Mouse (Mus musculus) left cerebral cortex, adult 8-10 months (tissue): ENCODE results near the gene Ybx2. TPM values are rescaled to one million over a fixed set of nuclear protein-coding genes. Genes with fewer than 3 reads are reported as not detected.

Experiments used
- DNase-seq, 2 experiments: peaks; one replicate each; pipeline ENCODE4 v3.0.0; 2022; ENCODE audit warnings: low spot score in 2 of 2
- total RNA-seq, 4 experiments: library from RNA; stranded (reverse); gene quantifications; 2 replicates each; pipeline ENCODE4 v1.2.4; 2022

Ybx2 gene
- total RNA-seq, 4 experiments from 2014 or later, result 5.1 to 9.6 (median 6.1) TPM

GRCm38 (mm10) chr11:69961841-69962240 is 26.2 kb downstream of the Ybx2 start:
- no peak for DNase-seq

GRCm38 (mm10) chr11:69964650-69965270 is 29.2 kb downstream of the Ybx2 start, which contains the start of gene Cldn7:
Gene Cldn7, plus strand, starts transcription at chr11:69964779.
- no peak for DNase-seq

- DNase-seq, result no peak
These were observed 29.8 kb downstream of the Ybx2 start for GRCm38 (mm10) chr11:69965271-69966005.

GRCm38 (mm10) chr11:69966006-69966859 is 30.6 kb downstream of the Ybx2 start:
- no peak for DNase-seq

GRCm38 (mm10) chr11:69966860-69967517 is 31.4 kb downstream of the Ybx2 start:
- DNase-seq, result no peak

- DNase-seq, result no peak
These were observed 33.2 kb downstream of the Ybx2 start for GRCm38 (mm10) chr11:69968793-69969192.

- DNase-seq, result no peak
These were observed 34.6 kb downstream of the Ybx2 start for GRCm38 (mm10) chr11:69970222-69970621.

GRCm38 (mm10) chr11:69970775-69971174 is 35.2 kb downstream of the Ybx2 start:
- no peak for DNase-seq

GRCm38 (mm10) chr11:69974907-69975306 is 39.3 kb downstream of the Ybx2 start:
- DNase-seq, result no peak

- no peak for DNase-seq
These were observed 40.7 kb downstream of the Ybx2 start for GRCm38 (mm10) chr11:69976271-69976670.

- no peak for DNase-seq
These were observed 44.2 kb downstream of the Ybx2 start for GRCm38 (mm10) chr11:69979827-69980195.

- peak; percentile 97 to 100 for DNase-seq
These were observed 44.9 kb downstream of the Ybx2 start for GRCm38 (mm10) chr11:69980196-69981140.

- no peak for DNase-seq
These were observed 45.7 kb downstream of the Ybx2 start, which contains the start of gene Ctdnep1 for GRCm38 (mm10) chr11:69981141-69981762. Gene Ctdnep1, plus strand, starts transcription at chr11:69981156.

GRCm38 (mm10) chr11:69982225-69982624 is 46.6 kb downstream of the Ybx2 start, which contains the start of gene Elp5:
Gene Elp5, minus strand, starts transcription at chr11:69982517.
- DNase-seq, result no peak

GRCm38 (mm10) chr11:69982877-69983276 is 47.3 kb downstream of the Ybx2 start:
- no peak for DNase-seq

GRCm38 (mm10) chr11:69983377-69983776 is 47.8 kb downstream of the Ybx2 start:
- no peak for DNase-seq

GRCm38 (mm10) chr11:69984431-69984830 is 48.8 kb downstream of the Ybx2 start:
- no peak for DNase-seq

GRCm38 (mm10) chr11:69989949-69990348 is 54.4 kb downstream of the Ybx2 start:
- no peak for DNase-seq
